Mouse (Mus musculus) spleen, adult 2 months (tissue): Measurements from ENCODE around the gene Krt8. TPM values are rescaled to one million over a fixed set of nuclear protein-coding genes. Genes with fewer than 3 reads are reported as not detected.

Source experiments
- DNase-seq, 2 experiments: peaks; one replicate each; pipeline versions ENCODE4 v3.0.0 to v3.0.0-alpha.2; 2012 to 2021; ENCODE audit warnings: low spot score in 2 of 2, low read depth in 1 of 2
- H3K27ac ChIP-seq: fragments of 200-500 bp; 2 replicates; pipeline ENCODE4 v1.5.1; 2012; ENCODE audit warnings: low read length, inconsistent platforms; ENCODE audit not compliant: insufficient read depth
- H3K27me3 ChIP-seq: fragments of 200-500 bp; 2 replicates; pipeline ENCODE4 v1.6.1; 2012; ENCODE audit warnings: mild to moderate bottlenecking, moderate library complexity, low read length, inconsistent platforms; ENCODE audit not compliant: control insufficient read depth, insufficient read depth
- H3K36me3 ChIP-seq: fragments of 200-500 bp; 2 replicates; pipeline ENCODE4 v1.6.1; 2012; ENCODE audit warnings: mild to moderate bottlenecking, low read length, inconsistent platforms; ENCODE audit not compliant: control insufficient read depth, insufficient read depth
- H3K4me1 ChIP-seq: fragments of 200-500 bp; 2 replicates; pipeline ENCODE4 v1.6.1; 2011; ENCODE audit warnings: inconsistent platforms; ENCODE audit not compliant: control insufficient read depth, insufficient read depth, insufficient read length
- H3K4me3 ChIP-seq: fragments of 200-500 bp; 2 replicates; pipeline ENCODE4 v1.5.1; 2011; ENCODE audit warnings: mild to moderate bottlenecking, inconsistent platforms; ENCODE audit not compliant: insufficient read depth, insufficient read length; ENCODE audit errors: extremely low read depth
- CTCF ChIP-seq: fragments of 200-500 bp; IDR thresholded peaks from 2 replicates; pipeline ENCODE4 v1.5.1; 2011; ENCODE audit warnings: mild to moderate bottlenecking, inconsistent platforms; ENCODE audit not compliant: insufficient read depth, insufficient read length, insufficient replicate concordance; ENCODE audit errors: extremely low read depth
- POLR2A ChIP-seq: fragments of 200-500 bp; IDR thresholded peaks from 2 replicates; pipeline ENCODE4 v1.6.1; 2011; ENCODE audit warnings: low read depth, low read length, inconsistent platforms
- WGBS: fragments of 180-500 bp; shearing (Covaris S2); methylation state at CpG from one replicate; pipeline ENCODE4 v1.1.7; 2018; 5-methylcytosine and 5-hydroxymethylcytosine counted together
- polyA plus RNA-seq: library from polyadenylated mRNA; depleted of rRNA; stranded (reverse); fragments of >200 nt; gene quantifications from 2 replicates; pipeline ENCODE4 v1.2.3, GENCODE M21; 2012

Krt8 gene
- polyA plus RNA-seq, 1 experiment = 2.2 TPM

DNA sequence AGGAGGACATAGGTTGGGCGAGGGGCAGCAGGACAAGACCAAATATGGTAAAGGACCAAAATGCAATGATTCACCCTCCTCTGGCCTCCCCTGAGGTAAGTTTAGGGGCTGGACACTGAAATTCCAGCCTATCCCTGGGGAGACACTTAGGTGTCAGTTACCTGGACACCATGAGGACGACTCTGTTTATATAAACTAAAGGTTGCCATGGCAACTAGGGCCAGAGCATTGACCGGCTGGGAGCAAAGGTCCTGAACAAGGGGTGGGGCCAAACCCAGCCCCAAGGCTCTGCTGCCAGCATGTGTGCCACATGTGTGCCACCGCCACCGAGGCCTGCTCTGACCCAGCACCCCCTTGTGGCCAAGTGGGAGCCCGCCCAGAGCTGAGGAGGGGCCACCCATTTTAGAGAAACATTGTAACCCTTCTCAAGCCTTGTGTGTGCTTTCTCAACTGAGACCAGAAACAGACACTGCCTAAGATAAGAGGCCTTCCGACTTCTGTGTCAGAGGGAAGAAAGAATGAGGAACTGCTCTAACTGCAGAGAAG, 13.7 kb upstream of the Krt8 start:
- WGBS = 31% methylated on average over 7 of the region's 7 CpGs
- no peak for TF ChIP-seq CTCF
- no peak for TF ChIP-seq POLR2A
- no peak overlapping the region for H3K27ac ChIP-seq
- H3K27me3 ChIP-seq = no peaks in the 10 kb centered on the region
- no peak for DNase-seq
- no peaks in the 10 kb centered on the region for H3K36me3 ChIP-seq
- no peaks in the 10 kb centered on the region for H3K4me1 ChIP-seq
- H3K4me3 ChIP-seq = no peak overlapping the region

DNA sequence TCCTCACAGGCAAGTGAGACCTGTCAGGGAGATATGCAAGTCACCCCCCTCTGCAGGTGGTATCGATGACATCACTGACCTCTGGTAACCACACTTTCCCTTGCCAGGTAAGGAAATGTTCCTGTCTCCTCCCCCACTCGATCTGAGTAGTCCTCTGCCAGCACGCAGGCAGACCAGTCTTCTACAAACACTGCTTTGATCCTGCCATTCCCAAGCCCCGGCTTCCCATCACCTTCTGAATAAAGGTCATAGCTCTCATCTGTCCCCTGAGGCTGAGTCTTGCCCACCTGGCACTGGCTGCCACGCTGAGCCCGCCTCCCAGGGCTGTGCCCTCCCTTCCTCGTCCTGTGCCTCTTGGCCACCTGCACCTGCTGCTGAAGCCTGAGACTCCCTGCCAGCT, 12.5 kb upstream of the Krt8 start:
- WGBS = 41% methylated on average over 7 of the region's 7 CpGs
- no peaks in the 10 kb centered on the region for H3K36me3 ChIP-seq
- no peak overlapping the region for H3K4me3 ChIP-seq
- H3K4me1 ChIP-seq = peaks cover 4% of the 10 kb centered on the region; the same call in 1 of the 2 replicates
- no peak for DNase-seq
- TF ChIP-seq POLR2A (no peak), CTCF (no peak)
- H3K27ac ChIP-seq = no peak overlapping the region
- H3K27me3 ChIP-seq = no peaks in the 10 kb centered on the region

DNA sequence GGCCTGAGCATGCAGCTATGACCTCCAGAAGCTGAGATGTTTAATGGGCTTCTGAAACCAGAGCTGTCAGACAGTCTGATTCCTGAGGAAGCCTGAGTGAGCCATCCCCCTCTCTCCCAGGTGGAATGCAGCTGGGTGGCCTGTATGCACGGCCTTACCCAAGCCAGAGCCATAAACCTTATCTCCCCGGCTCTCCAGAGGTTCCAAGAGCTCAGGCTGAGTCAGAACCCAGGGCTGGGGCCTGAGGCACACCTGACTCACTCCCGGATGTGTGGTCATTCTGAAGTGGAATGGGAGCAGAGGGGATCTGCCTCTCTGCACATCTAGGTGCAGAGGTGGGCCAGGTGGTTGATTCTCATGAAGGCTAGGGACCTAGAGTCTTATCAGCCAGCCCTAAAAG, 11.8 kb upstream of the Krt8 start:
- H3K4me1 ChIP-seq = peaks cover 4% of the 10 kb centered on the region; the same call in 1 of the 2 replicates
- TF ChIP-seq POLR2A = no peak
- no peak for TF ChIP-seq CTCF
- no peak for DNase-seq
- H3K36me3 ChIP-seq = no peaks in the 10 kb centered on the region
- WGBS = 75% methylated on average over 3 of the region's 3 CpGs
- no peaks in the 10 kb centered on the region for H3K27me3 ChIP-seq
- no peak overlapping the region for H3K27ac ChIP-seq
- no peak overlapping the region for H3K4me3 ChIP-seq

DNA sequence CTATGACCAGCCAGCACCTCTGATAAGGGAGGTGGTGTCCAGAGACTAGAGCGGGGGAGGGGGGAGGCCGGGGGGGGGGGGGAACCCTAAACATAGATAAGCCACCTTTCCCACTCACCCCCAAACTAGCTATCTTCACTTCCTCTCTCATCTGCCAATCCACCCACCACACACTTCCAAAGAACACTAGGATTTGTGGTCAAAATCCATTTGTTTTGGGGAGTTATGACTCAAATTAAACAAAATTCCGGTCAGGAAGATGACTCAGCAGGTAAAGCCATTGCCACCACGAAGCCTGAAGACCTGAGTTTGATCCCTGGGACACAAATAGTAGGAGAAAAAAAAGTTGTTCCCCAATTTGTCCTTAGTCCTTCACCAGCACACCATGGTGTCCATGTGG, 10.6 kb upstream of the Krt8 start:
- WGBS = 60% methylated on average over 4 of the region's 4 CpGs
- no peaks in the 10 kb centered on the region for H3K27me3 ChIP-seq

GRCm38 (mm10) chr15:102013651-102014050, 9.4 kb upstream of the Krt8 start:
- no peak for DNase-seq
- H3K27me3 ChIP-seq = no peaks in the 10 kb centered on the region
- TF ChIP-seq POLR2A (no peak), CTCF (no peak)
- no peaks in the 10 kb centered on the region for H3K36me3 ChIP-seq
- no peak overlapping the region for H3K4me3 ChIP-seq
- 68% methylated on average over 3 of the region's 3 CpGs for WGBS
- H3K4me1 ChIP-seq = peaks cover 4% of the 10 kb centered on the region; the same call in 1 of the 2 replicates
- no peak overlapping the region for H3K27ac ChIP-seq

More for the DNA sequence above, 10.6 kb upstream of the Krt8 start:
- Histone ChIP-seq H3K4me1 (peaks cover 4% of the 10 kb centered on the region; the same call in 1 of the 2 replicates), H3K27ac (no peak overlapping the region), H3K36me3 (no peaks in the 10 kb centered on the region), H3K4me3 (no peak overlapping the region)
- DNase-seq = no peak
- TF ChIP-seq POLR2A (no peak), CTCF (no peak)

DNA sequence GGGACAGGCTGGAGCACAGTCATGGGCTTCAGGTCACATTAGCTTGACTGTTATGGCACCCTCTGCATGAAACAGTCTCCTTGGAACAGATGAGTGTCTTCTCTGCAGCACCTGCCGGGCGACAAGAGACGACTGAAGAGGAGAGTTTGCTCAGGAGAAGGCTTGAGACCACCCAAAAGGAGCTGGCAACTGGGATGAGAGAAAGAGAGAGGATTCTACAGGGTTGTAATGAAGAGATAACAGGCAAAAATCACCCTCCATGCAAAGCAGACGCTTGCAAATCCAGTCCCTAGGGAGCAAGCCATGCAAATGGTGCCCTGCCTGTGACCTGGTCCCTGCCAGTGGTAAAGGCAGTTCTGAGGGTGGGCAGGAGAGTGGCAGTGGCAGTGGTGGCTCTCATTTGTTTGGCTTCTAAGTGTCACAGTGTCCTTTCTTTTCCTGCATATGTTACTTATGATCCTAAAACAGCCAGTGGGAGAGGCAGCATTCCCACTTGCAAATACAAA, 8.0 kb upstream of the Krt8 start:
- Histone ChIP-seq H3K27me3 (no peaks in the 10 kb centered on the region), H3K4me3 (no peak overlapping the region), H3K27ac (no peak overlapping the region), H3K36me3 (no peaks in the 10 kb centered on the region), H3K4me1 (peaks cover 4% of the 10 kb centered on the region; the same call in 1 of the 2 replicates)
- no peak for TF ChIP-seq POLR2A
- TF ChIP-seq CTCF = no peak
- DNase-seq = peak; percentile 11 to 18
- WGBS = 79% methylated on average over 4 of the region's 4 CpGs

DNA sequence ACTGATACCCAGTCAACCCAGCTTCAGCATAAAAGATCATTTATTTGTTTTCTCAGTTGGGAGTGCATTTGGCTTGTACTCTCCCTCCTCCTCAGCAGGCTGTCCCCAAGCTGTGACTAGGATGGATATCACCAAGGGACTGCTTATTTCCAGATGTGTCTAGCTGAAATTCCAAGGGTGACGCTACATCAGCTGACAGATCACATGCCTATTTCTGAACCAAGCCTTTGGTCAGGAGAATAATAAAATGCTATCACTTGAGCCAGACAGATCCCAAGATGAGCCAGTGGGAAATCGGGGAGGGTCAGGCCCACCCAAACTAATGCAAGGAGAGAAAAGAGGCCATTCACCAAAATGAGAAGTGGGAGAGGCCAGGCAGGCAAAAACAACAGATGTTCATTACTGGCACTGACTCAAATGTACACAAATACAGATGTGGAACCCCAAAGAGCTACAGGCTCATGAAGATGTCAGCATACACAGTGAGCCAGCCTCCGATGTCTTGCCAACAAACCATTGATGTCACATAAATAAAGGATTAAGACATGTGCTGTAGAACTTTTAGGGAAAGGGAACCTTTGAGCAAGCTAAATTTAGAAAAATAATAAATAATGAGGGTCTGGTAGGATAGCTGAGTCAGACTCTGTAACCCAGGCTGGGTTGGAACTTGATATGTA, 6.4 kb upstream of the Krt8 start:
- Histone ChIP-seq H3K4me1 (peaks cover 4% of the 10 kb centered on the region; the same call in 1 of the 2 replicates), H3K4me3 (no peak overlapping the region), H3K27ac (no peak overlapping the region), H3K27me3 (no peaks in the 10 kb centered on the region), H3K36me3 (no peaks in the 10 kb centered on the region)
- no peak for DNase-seq
- TF ChIP-seq POLR2A = no peak
- TF ChIP-seq CTCF = no peak
- WGBS = 73% methylated on average over 3 of the region's 3 CpGs
